Mouse (Mus musculus): ENCODE measurements at regions not wholly inside any gene's neighbourhood (a gene's known extent, or its start where the extent isn't known, plus 50 kb on each side); places are given as distances from the start of the nearest gene placed in this dataset.

GRCm38 (mm10) chr2:12004330-12004729 is 226.7 kb downstream of the Ankrd16 start:
- TF ChIP-seq CTCF (IDR thresholded peaks at IDR 0.05; ENCODE audit: low read depth) (no peak), EP300 (optimal IDR thresholded peaks at IDR 0.05) (no peak)
